Mouse (Mus musculus) urinary bladder, postnatal 25 days (tissue): Measurements from ENCODE around the gene Dhx35.

ENCODE experiments used
- DNase-seq: peaks from one replicate; pipeline ENCODE4 v3.0.0; 2022; ENCODE audit warnings: low spot score

The Dhx35 gene

GRCm38 (mm10) chr2:158803575-158803974, 9.0 kb downstream of the Dhx35 start:
- no peak for DNase-seq

DNA sequence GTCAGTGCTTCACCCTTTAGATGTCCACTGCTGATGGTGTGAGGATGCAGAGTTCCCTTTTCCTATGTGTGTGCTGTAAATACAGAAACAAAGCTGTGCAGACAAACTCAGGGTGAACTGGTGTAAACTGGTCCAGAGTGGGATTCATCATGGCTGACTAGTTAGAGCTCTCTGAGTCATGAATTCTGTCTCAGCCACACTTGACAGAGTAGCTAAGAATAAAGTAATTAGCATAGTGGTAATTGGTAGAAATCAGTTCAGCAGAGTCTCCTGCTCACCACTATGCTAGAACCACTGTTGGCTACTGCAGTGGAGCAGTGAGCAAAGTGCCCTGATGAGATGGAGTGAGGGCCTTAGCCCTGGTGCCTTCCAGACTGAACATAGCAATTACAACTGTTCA, 21.1 kb downstream of the Dhx35 start:
- no peak for DNase-seq

DNA sequence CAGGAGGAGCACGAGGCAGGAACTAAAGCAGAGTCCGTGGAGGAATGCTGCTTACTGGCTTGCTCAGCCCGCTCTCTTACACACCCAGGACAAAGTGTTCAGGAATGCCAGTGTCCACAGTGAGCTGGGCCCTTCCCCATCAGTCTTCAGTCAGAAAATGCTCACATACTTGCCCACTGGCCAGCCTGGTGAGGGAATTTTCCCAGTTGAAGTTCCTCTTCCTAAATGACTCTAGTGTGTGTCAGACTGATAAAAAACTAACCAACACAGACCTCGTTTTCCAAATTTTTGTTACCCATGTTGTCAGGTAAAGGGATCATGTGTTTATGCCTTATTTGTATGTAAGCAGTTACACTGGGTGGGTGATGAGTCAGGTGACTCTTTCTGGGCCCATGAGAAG, 21.6 kb downstream of the Dhx35 start:
- no peak for DNase-seq

DNA sequence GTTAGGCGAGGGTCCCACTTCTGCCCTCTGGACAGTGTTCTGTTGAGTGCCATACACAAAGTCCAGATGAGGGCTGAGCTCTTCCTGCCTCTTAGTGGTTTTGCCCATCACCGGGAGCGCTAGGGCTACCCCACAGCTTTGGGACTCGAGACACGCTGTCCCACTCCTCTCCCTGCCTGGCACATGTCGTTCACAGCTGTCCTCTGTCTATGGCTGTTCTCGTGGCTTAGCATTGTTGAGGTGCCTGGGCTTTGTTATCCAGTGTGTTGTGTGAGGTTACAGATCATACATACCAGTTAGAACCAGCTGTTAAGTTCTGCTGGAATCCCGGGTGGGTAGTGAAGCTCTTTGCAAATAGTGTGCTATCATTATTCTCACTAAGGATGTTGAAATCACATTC, 23.1 kb downstream of the Dhx35 start:
- no peak for DNase-seq

DNA sequence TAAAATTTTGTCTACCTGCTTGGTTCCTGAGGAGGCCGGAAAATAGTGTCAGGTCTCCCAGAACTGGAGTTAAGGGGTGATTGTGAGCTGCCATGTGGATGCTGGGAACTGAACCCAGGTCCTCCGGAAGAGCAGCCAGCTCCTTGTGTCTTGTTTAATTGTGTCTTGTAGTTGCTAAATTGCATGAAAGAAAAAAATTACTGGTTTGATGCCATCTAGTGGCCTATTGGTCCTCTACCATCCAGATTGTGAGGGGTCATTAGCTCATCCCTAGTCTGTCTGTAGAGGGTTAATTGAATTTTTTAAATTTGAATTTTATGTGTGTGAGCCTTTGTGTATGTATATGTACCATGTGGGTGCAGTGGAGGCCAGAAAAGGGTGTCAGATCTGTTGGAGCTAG, 33.5 kb downstream of the Dhx35 start:
- DNase-seq = no peak

- no peak for DNase-seq
Observed at GRCm38 (mm10) chr2:158829746-158830145, 35.1 kb downstream of the Dhx35 start.

GRCm38 (mm10) chr2:158833221-158833620, 38.6 kb downstream of the Dhx35 start:
- DNase-seq = no peak

DNA sequence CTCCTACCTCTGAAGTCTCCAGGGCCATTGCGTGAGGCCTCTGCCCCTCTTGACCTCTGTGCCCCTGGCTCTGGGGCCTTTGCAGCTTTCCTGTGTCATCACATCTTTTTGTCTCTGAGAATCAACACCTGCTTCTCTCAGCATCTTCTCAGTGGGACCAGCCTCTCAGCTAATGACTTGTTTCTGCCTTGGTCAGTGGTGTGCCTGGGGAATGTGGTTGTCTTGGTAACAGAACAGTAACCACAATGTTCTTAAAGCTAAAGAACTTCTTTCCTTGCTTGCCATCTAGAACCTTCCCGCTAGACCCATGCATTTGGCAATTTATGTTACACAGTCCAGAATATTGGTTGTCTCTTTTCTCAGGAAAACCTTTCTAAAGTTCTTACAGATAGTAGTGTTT, 39.0 kb downstream of the Dhx35 start:
- DNase-seq = no peak

GRCm38 (mm10) chr2:158843287-158843686, 48.7 kb downstream of the Dhx35 start:
- DNase-seq = no peak

- DNase-seq = no peak
Observed at GRCm38 (mm10) chr2:158845031-158845430, 50.4 kb downstream of the Dhx35 start.

GRCm38 (mm10) chr2:158846208-158846607, 51.6 kb downstream of the Dhx35 start:
- DNase-seq = no peak

DNA sequence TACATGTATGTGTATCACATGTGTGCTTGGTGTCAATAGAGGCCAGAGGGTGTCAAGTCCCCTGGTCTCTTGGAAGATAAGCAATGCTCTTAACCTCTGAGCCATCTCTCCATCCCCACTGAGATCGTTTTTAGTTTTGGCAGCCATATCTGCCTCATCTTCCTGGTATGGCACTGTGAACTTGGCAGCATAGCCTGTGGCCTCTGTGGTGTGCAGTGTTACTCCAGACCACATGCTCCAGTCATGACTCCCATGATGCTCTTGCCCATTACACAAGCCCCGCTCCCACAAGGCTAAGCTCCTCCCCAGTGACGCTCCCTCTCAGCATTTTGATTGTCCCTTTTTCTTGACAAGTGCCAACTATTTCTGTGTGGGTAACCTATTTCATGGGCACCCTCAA, 53.4 kb downstream of the Dhx35 start:
- DNase-seq = no peak

GRCm38 (mm10) chr2:158849416-158849815, 54.8 kb downstream of the Dhx35 start:
- no peak for DNase-seq

DNA sequence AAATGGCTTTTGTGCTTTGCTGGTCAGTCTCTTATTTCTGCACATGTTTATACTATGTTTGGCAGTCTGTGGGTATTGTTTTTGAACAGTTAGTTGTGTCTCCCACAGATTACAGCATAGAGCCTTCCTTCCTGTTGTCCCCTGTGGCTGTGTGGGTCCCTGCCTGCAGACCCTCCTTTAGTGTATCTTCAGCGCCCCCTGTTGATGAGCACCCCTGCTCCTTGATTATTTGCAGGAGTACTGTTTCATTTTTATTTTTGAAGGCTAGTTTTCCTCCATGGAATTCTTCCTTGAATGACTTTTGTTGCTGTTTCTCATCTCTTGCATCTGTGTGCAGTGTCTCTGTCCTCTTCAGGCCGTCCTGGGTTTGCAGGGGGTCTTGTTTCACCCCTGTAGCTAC, 58.0 kb downstream of the Dhx35 start:
- peak; percentile 39 for DNase-seq

DNA sequence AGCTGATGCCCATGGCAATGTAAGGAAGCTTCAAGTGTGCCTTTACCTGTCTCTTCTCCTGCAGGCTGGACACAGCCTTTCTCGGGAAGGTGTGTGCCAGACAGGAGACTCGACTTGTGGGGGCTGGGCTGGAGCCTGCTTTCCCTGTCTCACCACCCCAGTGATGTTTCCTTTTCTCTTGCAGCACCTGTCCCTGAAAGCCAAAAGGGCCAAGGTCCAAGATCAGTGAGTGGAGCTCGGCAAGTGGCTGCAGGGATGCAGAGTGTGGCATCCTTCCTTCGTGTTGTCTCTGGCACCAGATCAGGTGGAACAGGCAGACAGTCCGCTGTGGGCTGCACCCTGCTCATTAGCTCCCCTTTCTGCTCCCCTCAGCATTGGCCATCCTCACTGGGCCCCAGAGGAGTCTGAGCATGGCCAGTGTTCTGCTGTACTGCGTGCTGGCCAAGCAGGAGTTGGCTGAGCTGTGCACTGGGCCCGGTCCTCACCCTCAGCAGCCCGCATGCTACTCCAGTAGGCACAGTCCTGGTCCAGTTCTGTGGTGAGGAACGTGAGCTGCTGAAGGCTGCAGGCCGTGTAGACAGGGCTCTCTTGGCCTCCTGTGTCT, 62.4 kb downstream of the Dhx35 start:
- DNase-seq = no peak

GRCm38 (mm10) chr2:158857579-158857978, 63.0 kb downstream of the Dhx35 start:
- DNase-seq = no peak

DNA sequence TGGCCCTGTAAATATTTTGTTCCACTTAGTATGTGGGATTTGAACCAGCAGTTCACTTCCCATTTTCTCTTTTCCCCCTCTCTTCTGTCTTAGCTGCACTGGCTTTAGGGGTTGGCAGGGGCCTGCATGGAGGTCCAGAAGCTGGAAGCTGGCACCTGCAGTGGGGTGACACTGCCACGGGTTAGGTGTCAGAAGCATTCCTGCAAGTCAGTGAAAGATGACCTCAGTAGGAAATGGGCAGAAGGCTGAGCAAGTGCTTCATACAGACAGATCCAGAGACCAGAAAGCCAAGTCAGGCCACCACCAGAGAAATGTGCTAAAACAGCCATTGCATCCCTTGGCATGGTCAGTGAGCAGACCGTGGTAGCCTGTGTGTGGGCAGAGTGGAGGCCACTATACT, 66.5 kb downstream of the Dhx35 start:
- no peak for DNase-seq

- peak; percentile 65 for DNase-seq
Observed at GRCm38 (mm10) chr2:158863341-158864125, 68.9 kb downstream of the Dhx35 start.

GRCm38 (mm10) chr2:158864126-158864458, 69.5 kb downstream of the Dhx35 start:
- no peak for DNase-seq

DNA sequence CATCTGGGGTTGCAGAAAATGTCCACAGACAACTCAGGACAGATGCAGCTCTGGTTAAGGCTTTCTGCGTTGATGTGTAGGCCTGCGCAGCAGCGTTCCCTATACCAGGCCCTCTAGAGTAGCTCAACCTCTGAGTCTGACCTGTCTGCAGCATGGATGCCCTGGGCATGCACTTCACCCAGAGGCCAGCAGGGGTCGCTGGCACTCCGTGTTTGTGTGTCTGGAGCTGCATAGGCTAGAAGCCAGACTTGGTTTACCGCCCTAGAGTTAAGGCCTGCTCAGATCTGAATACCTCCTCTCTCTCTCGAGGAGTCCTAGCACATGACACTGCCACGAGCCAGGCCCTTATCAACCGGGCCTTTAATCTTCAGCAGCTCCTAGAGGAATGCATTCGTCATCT, 70.8 kb downstream of the Dhx35 start:
- DNase-seq = peak; percentile 77

- DNase-seq = no peak
Observed at GRCm38 (mm10) chr2:158886571-158886970, 92.0 kb downstream of the Dhx35 start.

- no peak for DNase-seq
Observed at GRCm38 (mm10) chr2:158888531-158888930, 93.9 kb downstream of the Dhx35 start.

GRCm38 (mm10) chr2:158889201-158889600, 94.6 kb downstream of the Dhx35 start:
- no peak for DNase-seq

DNA sequence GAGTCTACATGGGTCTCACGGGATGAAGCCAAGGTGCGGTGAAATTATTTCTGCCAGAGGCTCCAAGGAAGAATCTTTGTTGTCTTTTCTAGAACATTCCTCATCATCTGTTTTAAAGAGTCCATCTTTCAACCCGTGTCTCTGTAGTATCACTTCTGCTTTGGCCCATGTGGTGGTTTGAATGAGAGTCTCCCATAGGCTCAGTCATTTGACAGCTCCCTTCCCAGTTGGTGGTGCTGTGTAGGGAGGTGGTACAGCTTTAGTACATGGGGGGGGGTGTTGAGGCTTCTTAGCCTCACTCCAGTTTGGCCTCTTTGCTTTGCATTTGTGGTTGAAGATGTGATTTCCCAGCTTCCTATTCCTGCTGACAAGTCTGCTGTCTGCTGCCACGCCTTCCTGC, 96.7 kb downstream of the Dhx35 start:
- no peak for DNase-seq
